Comparison of ENCODE assay signal across 9 mouse cellular contexts in genomic region chr5:36948831-36949230, GRCm38 (mm10). TPM values are rescaled to one million over a fixed set of nuclear protein-coding genes. Genes with fewer than 3 reads are reported as not detected.
DNase-seq lines count a peak whose midpoint lies in the region; ATAC-seq and TF ChIP-seq lines count a peak whose summit lies in the region.
"Had no signal": no experiment of that assay in that cellular context is flagged by ENCODE, and none has a peak within 500 bp of the region (broad histone marks: within the 10 kb centered on the region; RNA-seq: fewer than 3 reads in every experiment).

No protein-coding gene starts in this region.

- H3K27ac ChIP-seq in neural tube, embryonic 15.5 days (replicated peaks) = no peak overlapping the region
- H3K27ac ChIP-seq in liver, postnatal 0 days (ENCODE audit: low read depth) = no peak overlapping the region
- no peak overlapping the region for H3K27ac ChIP-seq in olfactory bulb, adult 2 months (ENCODE audit: insufficient read depth, low read depth, low read length)

- peaks cover 35% of the 10 kb centered on the region for H3K36me3 ChIP-seq in neural tube, embryonic 15.5 days
- H3K36me3 ChIP-seq in liver, postnatal 0 days (replicated peaks; ENCODE audit: insufficient read depth, low read length) = no peaks in the 10 kb centered on the region

- no peak overlapping the region for H3K4me3 ChIP-seq in neural tube, embryonic 15.5 days (replicated peaks)
- no peak overlapping the region for H3K4me3 ChIP-seq in liver, postnatal 0 days (ENCODE audit: low read depth, low read length)
- no peak overlapping the region for H3K4me3 ChIP-seq in olfactory bulb, adult 2 months (ENCODE audit: insufficient read depth, low read depth, low read length)
- H3K4me3 ChIP-seq: erythroblast, embryonic 14.5 days had no signal

- peaks cover 19% of the 10 kb centered on the region for H3K4me1 ChIP-seq in neural tube, embryonic 15.5 days
- H3K4me1 ChIP-seq in liver, postnatal 0 days (ENCODE audit: insufficient read depth) = no peaks in the 10 kb centered on the region
- H3K4me1 ChIP-seq in olfactory bulb, adult 2 months (ENCODE audit: control insufficient read depth, insufficient read depth, low read length) = peaks cover 24% of the 10 kb centered on the region

- no peak for TF ChIP-seq EP300 in liver, postnatal 0 days (IDR thresholded peaks at IDR 0.05; ENCODE audit: low read depth)

- H3K4me2 ChIP-seq in neural tube, embryonic 15.5 days = no peak overlapping the region
- H3K4me2 ChIP-seq in liver, postnatal 0 days (ENCODE audit: low read depth, low read length) = no peak overlapping the region

- TF ChIP-seq POLR2A in olfactory bulb, adult 2 months (IDR thresholded peaks at IDR 0.05; ENCODE audit: insufficient read depth, low read depth, low read length) = no peak

- WGBS in neural tube, embryonic 15.5 days = 2% methylated on average over 3 of the region's 3 CpGs
- WGBS in liver, postnatal 0 days (ENCODE audit: insufficient replicate concordance) = 9% methylated on average over 3 of the region's 3 CpGs
- WGBS in olfactory bulb, adult 2 months = 7% methylated on average over 3 of the region's 3 CpGs

- H3K9ac ChIP-seq in neural tube, embryonic 15.5 days (replicated peaks) = no peak overlapping the region
- H3K9ac ChIP-seq in liver, postnatal 0 days (replicated peaks) = no peak overlapping the region

- no peak for ATAC-seq in neural tube, embryonic 15.5 days (ENCODE audit: low FRiP score)
- no peak for ATAC-seq in liver, postnatal 0 days

- no peaks in the 10 kb centered on the region for H3K9me3 ChIP-seq in neural tube, embryonic 15.5 days (replicated peaks)
- H3K9me3 ChIP-seq in liver, postnatal 0 days (ENCODE audit: low read length) = no peaks in the 10 kb centered on the region

- H3K27me3 ChIP-seq in neural tube, embryonic 15.5 days (replicated peaks) = no peaks in the 10 kb centered on the region
- H3K27me3 ChIP-seq in liver, postnatal 0 days (ENCODE audit: insufficient read depth, low read length) = no peaks in the 10 kb centered on the region

- TF ChIP-seq CTCF in liver, postnatal 0 days (IDR thresholded peaks at IDR 0.05; ENCODE audit: low read depth) = peak; percentile 90
- peak; percentile 79 for TF ChIP-seq CTCF in olfactory bulb, adult 2 months (IDR thresholded peaks at IDR 0.05; ENCODE audit: insufficient read depth, low read depth, low read length)

- DNase-seq in neural tube, embryonic 10.5 days (ENCODE audit: extremely low spot score, low spot score) = peak; percentile 73
- DNase-seq in cerebellum, adult 9-11 months = peak; percentile 71
- peak; percentile 74 to 77 for DNase-seq in frontal cortex, postnatal 25 days (ENCODE audit: low spot score in 2 of 2)
- DNase-seq in kidney, adult 8-10 months = peak; percentile 24 to 73
- peak; percentile 79 for DNase-seq in liver, postnatal 0 days
- DNase-seq in thymus, adult 18-20 months = peak; percentile 32 to 38

RNA-seq across cellular contexts. Expression of gene Wfs1, which starts 40.2 kb away (rescaled TPM):
- polyA plus RNA-seq in neural tube, embryonic 15.5 days (2015; fragmentation: Nextera tagmentation; extraction: Ambion mirVana) = 9.4 and 9.7 TPM in 2 replicates
- polyA plus RNA-seq in liver, postnatal 0 days (2015; fragmentation: Nextera tagmentation; extraction: Ambion mirVana) = 1.7 and 1.9 TPM in 2 replicates
- polyA plus RNA-seq in olfactory bulb, adult 2 months (2012; ENCODE audit: insufficient read depth, insufficient read length, low replicate concordance, missing spikeins) = not detected in 2 replicates
